Mouse (Mus musculus): Measurements from ENCODE around the gene Cap2.

Cap2 gene

DNA sequence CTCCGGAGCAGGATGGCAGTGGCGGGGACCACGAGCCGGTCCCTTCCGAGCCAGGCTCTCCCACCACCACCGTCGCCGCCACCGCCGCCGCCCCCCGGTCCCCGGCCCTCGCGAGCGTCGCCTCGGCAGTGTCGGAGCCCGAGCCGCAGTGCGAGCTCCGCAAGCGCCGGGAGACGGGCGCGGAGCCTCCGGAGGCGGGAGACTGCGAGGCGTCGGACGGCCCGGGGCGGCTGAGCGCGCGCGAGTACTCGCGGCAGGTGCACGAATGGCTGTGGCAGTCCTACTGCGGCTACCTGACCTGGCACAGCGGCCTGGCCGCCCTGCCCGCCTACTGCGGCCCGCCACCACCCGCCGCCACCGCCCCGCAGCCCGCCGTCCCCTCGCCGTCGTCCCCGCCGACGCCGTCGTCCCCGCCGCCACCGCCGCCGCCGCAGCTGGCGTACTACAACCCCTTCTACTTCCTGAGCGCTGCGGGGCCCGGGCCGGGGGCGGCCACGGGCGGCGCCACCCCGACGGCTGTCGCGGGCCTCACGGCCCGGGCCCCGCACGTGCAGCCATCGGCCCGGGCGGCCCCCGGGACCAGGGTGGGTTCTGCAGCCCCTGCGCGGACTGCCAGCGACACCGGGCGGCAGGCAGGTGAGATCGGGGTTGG, 168.1 kb downstream of the Cap2 start:
- TF ChIP-seq GATA4 (IDR thresholded peaks at IDR 0.05; ENCODE audit: insufficient replicate concordance, low read length), result no peak

DNA sequence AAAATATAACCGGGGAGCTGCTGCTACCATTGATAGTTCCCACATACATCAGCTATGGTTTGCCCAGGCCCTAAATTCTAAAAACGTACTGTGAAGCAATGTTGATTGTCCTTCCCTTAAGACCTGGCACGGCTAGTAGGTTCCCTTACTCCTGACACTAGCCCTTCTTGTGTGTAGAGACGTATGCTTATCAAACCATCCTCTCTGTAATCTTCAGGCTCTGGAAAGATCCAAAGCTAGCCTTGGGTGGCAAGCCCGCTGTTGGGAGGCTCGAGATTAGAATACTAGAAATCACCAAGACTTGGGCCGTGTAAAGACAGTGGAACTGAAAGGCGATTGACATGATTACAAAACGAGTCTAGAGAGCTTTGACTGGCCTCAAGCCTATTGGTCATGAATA, 168.9 kb downstream of the Cap2 start:
- no peak for TF ChIP-seq GATA4 (IDR thresholded peaks at IDR 0.05; ENCODE audit: insufficient replicate concordance, low read length)

DNA sequence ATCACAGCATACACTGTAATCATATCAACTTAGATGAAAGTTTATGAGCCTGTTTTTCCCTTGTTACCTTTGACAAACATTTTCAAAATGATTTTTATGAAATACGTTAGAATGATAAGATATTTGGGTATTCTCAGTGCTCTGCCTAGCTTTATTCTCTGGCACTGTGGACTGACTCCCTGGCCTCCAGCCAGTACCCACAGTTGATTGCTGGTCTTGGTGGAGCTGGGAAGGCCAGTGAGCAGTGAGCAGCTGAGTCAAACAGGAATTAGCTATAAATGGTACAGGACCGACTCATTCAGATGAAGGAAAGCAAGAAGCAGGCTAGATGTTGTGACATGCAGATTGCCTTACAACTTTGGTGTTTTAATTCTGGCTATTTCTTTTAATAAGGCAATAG, 173.0 kb downstream of the Cap2 start:
- no peak for TF ChIP-seq GATA4 (IDR thresholded peaks at IDR 0.05; ENCODE audit: insufficient replicate concordance, low read length)

- no peak for TF ChIP-seq GATA4 (IDR thresholded peaks at IDR 0.05; ENCODE audit: insufficient replicate concordance, low read length)
Measured at GRCm38 (mm10) chr13:46677721-46678120, 176.1 kb downstream of the Cap2 start.

GRCm38 (mm10) chr13:46682921-46683320, 181.3 kb downstream of the Cap2 start:
- no peak for TF ChIP-seq GATA4 (IDR thresholded peaks at IDR 0.05; ENCODE audit: insufficient replicate concordance, low read length)

DNA sequence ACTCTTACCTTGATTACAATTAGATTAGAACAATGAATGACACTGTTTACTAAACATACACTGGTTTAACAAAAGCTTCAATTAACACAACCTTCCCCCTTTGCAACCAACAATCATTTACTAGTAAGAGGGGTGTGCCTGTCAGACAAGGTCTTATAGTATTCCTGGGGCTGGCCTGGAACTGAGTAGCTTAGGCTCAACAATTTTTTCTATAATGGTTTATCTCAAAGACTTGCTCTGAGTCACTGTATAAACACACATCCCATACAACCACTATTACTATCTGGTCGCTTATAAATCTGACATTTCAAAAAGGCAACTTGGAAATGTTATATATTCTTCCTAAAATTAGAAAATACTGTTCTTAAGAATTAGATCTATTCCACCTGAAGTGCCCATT, 181.7 kb downstream of the Cap2 start:
- TF ChIP-seq GATA4 (IDR thresholded peaks at IDR 0.05; ENCODE audit: insufficient replicate concordance, low read length), result no peak

DNA sequence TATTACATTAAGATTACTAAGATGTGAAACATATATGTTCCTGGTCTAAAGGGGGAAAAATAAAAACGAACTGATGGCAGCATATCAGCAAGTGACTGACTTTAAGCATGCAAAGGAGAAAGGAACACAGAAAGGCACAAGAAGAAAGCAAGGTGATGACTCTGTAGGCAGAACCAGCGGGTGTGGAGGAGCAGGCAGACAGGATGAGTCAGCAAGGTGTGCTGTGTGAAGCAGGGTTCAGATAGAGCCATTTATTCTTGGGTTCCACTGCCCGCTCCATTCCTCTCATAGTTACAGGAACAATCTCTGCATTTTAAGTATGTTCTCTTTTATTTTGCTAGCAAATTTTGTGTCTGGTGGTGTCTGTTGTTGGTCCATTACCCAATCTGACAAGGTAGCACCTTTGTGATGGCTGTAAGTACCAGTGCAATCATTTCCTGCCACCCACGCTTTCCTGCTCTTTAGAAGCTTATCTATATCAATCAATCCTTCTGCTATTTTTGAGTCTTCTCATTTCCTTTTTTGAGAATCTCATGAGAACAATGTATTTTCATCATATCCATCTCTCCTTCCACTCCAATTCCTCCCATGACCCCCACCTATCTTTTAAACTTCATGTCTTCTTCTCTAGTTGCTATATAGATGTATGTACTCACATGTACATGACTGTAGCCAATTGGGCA, 189.1 kb downstream of the Cap2 start:
- TF ChIP-seq GATA4 (IDR thresholded peaks at IDR 0.05; ENCODE audit: insufficient replicate concordance, low read length), result no peak

GRCm38 (mm10) chr13:46695296-46695908, 193.8 kb downstream of the Cap2 start:
- no peak for TF ChIP-seq GATA4 (IDR thresholded peaks at IDR 0.05; ENCODE audit: insufficient replicate concordance, low read length)

DNA sequence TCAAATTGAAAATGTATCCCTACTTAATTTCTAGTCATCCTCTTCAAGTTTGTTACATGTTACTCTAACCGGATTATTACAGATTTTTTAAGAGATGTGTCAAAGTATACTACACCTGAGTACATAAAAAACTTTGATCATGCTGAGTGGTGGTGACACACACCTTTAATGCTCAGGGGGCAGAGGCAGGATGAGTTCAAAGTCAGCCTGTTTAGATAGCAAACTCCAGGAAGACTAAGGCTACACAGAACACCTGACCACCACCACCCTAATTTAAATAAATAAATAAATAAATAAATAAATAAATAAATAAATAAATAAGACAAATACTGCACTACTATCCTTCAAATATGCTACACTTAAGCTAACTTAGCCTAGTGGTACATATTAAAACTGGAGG, 194.3 kb downstream of the Cap2 start:
- no peak for TF ChIP-seq GATA4 (IDR thresholded peaks at IDR 0.05; ENCODE audit: insufficient replicate concordance, low read length)

DNA sequence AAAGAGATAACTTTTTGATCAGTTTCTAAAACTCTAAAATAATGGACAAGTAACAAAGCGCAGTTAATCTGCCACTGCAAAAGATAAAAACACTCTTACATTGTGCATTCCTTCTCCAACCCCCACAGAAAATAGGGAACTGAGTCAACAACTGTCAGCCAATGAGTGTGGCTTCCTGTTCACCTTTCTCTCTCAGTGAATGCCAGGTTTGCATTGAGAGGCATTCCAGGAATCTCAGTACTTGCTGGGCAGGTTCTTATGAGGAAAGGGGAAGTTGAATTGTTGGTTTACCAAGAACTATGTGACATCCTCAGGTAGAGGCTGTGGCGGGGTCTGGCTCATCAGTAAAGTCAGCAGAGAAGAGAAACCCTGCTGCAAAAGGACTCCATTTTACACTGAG, 195.1 kb downstream of the Cap2 start:
- no peak for TF ChIP-seq GATA4 (IDR thresholded peaks at IDR 0.05; ENCODE audit: insufficient replicate concordance, low read length)

DNA sequence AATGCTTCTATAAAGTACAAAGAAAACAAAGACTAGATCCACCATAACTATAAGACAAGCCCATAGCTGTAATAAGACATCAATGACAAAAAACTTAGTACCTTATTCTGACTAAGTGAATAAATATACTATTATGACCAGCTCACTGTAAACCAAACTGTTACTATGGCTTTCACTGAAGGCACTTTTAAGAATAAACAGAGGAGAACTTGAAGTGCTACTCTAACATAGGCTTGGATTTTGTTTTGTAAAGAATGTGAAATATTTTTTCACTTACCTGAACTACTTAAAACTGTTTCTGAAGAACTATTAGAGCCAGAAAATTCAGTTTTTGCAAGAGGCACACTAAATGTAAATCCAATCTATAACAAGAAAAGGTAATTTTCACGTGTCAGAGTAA, 197.7 kb downstream of the Cap2 start:
- TF ChIP-seq GATA4 (IDR thresholded peaks at IDR 0.05; ENCODE audit: insufficient replicate concordance, low read length), result no peak
